Mouse (Mus musculus): Measurements from ENCODE around the gene Fam71e1. TPM values are rescaled to one million over a fixed set of nuclear protein-coding genes. Genes with fewer than 3 reads are reported as not detected.

Gene Fam71e1
- polyA plus RNA-seq, 1 experiment from 2014 or later: 28.1 TPM

GRCm38 (mm10) chr7:44491391-44491790 is 5.0 kb upstream of the Fam71e1 start:
- Histone ChIP-seq H3K27me3 (replicated peaks) (no peaks in the 10 kb centered on the region), H3K4me2 (replicated peaks) (no peak overlapping the region), H3K27ac (no peak overlapping the region), H3K4me1 (peaks cover 17% of the 10 kb centered on the region), H3K9me3 (no peaks in the 10 kb centered on the region), H3K4me3 (no peak overlapping the region), H3K36me3 (peaks cover 46% of the 10 kb centered on the region), H3K9ac (0 out of 2 replicates have a peak overlapping the region, but pooled peaks have one; percentile 10)
- WGBS: 94% methylated on average over 5 of the region's 5 CpGs
- ATAC-seq (ENCODE audit: low FRiP score, low read depth): no peak

- Histone ChIP-seq H3K4me1 (peaks cover 16% of the 10 kb centered on the region), H3K27ac (no peak overlapping the region), H3K36me3 (peaks cover 46% of the 10 kb centered on the region), H3K4me3 (no peak overlapping the region), H3K9ac (no peak overlapping the region), H3K27me3 (replicated peaks) (no peaks in the 10 kb centered on the region), H3K4me2 (replicated peaks) (no peak overlapping the region), H3K9me3 (no peaks in the 10 kb centered on the region)
- WGBS: 95% methylated on average over 21 of the region's 21 CpGs
- no peak for ATAC-seq (ENCODE audit: low FRiP score, low read depth)
These were observed 4.1 kb upstream of the Fam71e1 start for GRCm38 (mm10) chr7:44492166-44492826.

- peak overlapping the region; percentile 85 for H3K4me2 ChIP-seq (replicated peaks)
- 90% methylated on average over 12 of the region's 12 CpGs for WGBS
- H3K4me3 ChIP-seq: no peak overlapping the region
- no peak overlapping the region for H3K27ac ChIP-seq
- no peaks in the 10 kb centered on the region for H3K9me3 ChIP-seq
- no peak overlapping the region for H3K9ac ChIP-seq
- no peaks in the 10 kb centered on the region for H3K27me3 ChIP-seq (replicated peaks)
- no peak for ATAC-seq (ENCODE audit: low FRiP score, low read depth)
- H3K4me1 ChIP-seq: peaks cover 18% of the 10 kb centered on the region
- H3K36me3 ChIP-seq: peaks cover 38% of the 10 kb centered on the region
These were observed 1.7 kb upstream of the Fam71e1 start for GRCm38 (mm10) chr7:44494681-44495080.

GRCm38 (mm10) chr7:44495086-44495485 is 1.3 kb upstream of the Fam71e1 start:
- Histone ChIP-seq H3K27ac (no peak overlapping the region), H3K36me3 (peaks cover 34% of the 10 kb centered on the region), H3K4me1 (peaks cover 18% of the 10 kb centered on the region), H3K4me2 (replicated peaks) (peak overlapping the region; percentile 85), H3K9ac (peak overlapping the region; percentile 84), H3K4me3 (no peak overlapping the region), H3K27me3 (replicated peaks) (0 out of 2 replicates have a peak, but pooled peaks cover 2% of the 10 kb centered on the region), H3K9me3 (no peaks in the 10 kb centered on the region)
- WGBS: 87% methylated on average over 7 of the region's 7 CpGs
- no peak for ATAC-seq (ENCODE audit: low FRiP score, low read depth)

GRCm38 (mm10) chr7:44496771-44497109 is 359 bp downstream of the Fam71e1 start:
- no peaks in the 10 kb centered on the region for H3K9me3 ChIP-seq
- peak overlapping the region; percentile 74 for H3K27ac ChIP-seq
- H3K4me3 ChIP-seq: peak overlapping the region; percentile 76
- H3K9ac ChIP-seq: peak overlapping the region; percentile 83
- peaks cover 17% of the 10 kb centered on the region for H3K36me3 ChIP-seq
- H3K4me2 ChIP-seq (replicated peaks): peak overlapping the region; percentile 85
- no peak for ATAC-seq (ENCODE audit: low FRiP score, low read depth)
- H3K27me3 ChIP-seq (replicated peaks): 0 out of 2 replicates have a peak, but pooled peaks cover 5% of the 10 kb centered on the region
- peaks cover 18% of the 10 kb centered on the region for H3K4me1 ChIP-seq
- WGBS: under 1% methylated on average over 26 of the region's 26 CpGs

GRCm38 (mm10) chr7:44497361-44498055 is 1.1 kb downstream of the Fam71e1 start:
- ATAC-seq (ENCODE audit: low FRiP score, low read depth): no peak
- 0 out of 2 replicates have a peak, but pooled peaks cover 5% of the 10 kb centered on the region for H3K27me3 ChIP-seq (replicated peaks)
- H3K4me2 ChIP-seq (replicated peaks): peak overlapping the region; percentile 85
- H3K4me1 ChIP-seq: peaks cover 18% of the 10 kb centered on the region
- H3K9ac ChIP-seq: 0 out of 2 replicates have a peak overlapping the region, but pooled peaks have one; percentile 83
- 89% methylated on average over 10 of the region's 10 CpGs for WGBS
- peak overlapping the region; percentile 76 for H3K4me3 ChIP-seq
- peaks cover 10% of the 10 kb centered on the region for H3K36me3 ChIP-seq
- H3K9me3 ChIP-seq: no peaks in the 10 kb centered on the region
- no peak overlapping the region for H3K27ac ChIP-seq

- Histone ChIP-seq H3K9ac (no peak overlapping the region), H3K27ac (no peak overlapping the region), H3K27me3 (replicated peaks) (0 out of 2 replicates have a peak, but pooled peaks cover 5% of the 10 kb centered on the region), H3K4me3 (no peak overlapping the region), H3K36me3 (no peaks in the 10 kb centered on the region), H3K4me1 (peaks cover 18% of the 10 kb centered on the region), H3K9me3 (no peaks in the 10 kb centered on the region), H3K4me2 (replicated peaks) (no peak overlapping the region)
- no peak for ATAC-seq (ENCODE audit: low FRiP score, low read depth)
- WGBS: 81% methylated on average over 1 of the region's 1 CpGs
These were observed 2.5 kb downstream of the Fam71e1 start for GRCm38 (mm10) chr7:44498922-44499321.

- H3K4me2 ChIP-seq (replicated peaks): no peak overlapping the region
- H3K9me3 ChIP-seq: no peaks in the 10 kb centered on the region
- H3K4me1 ChIP-seq: peaks cover 12% of the 10 kb centered on the region
- H3K27me3 ChIP-seq (replicated peaks): 0 out of 2 replicates have a peak, but pooled peaks cover 5% of the 10 kb centered on the region
- H3K27ac ChIP-seq: no peak overlapping the region
- H3K4me3 ChIP-seq: no peak overlapping the region
- 59% methylated on average over 20 of the region's 20 CpGs for WGBS
- ATAC-seq (ENCODE audit: low FRiP score, low read depth): no peak
- no peaks in the 10 kb centered on the region for H3K36me3 ChIP-seq
- no peak overlapping the region for H3K9ac ChIP-seq
These were observed 3.7 kb downstream of the Fam71e1 start for GRCm38 (mm10) chr7:44500046-44500445.

GRCm38 (mm10) chr7:44501563-44502115 is 5.3 kb downstream of the Fam71e1 start:
- Histone ChIP-seq H3K4me3 (no peak overlapping the region), H3K27me3 (replicated peaks) (0 out of 2 replicates have a peak, but pooled peaks cover 5% of the 10 kb centered on the region)
- no peak for ATAC-seq (ENCODE audit: low FRiP score, low read depth)

GRCm38 (mm10) chr7:44507491-44507890 is 11.1 kb downstream of the Fam71e1 start:
- Histone ChIP-seq H3K4me3 (no peak overlapping the region), H3K4me1 (no peaks in the 10 kb centered on the region), H3K27me3 (replicated peaks) (peaks cover 19% of the 10 kb centered on the region; the same call in 1 of the 2 replicates), H3K4me2 (replicated peaks) (no peak overlapping the region), H3K9ac (no peak overlapping the region), H3K9me3 (0 out of 2 replicates have a peak, but pooled peaks cover 1% of the 10 kb centered on the region), H3K27ac (no peak overlapping the region), H3K36me3 (no peaks in the 10 kb centered on the region)
- ATAC-seq (ENCODE audit: low FRiP score, low read depth): no peak

More at GRCm38 (mm10) chr7:44501563-44502115, 5.3 kb downstream of the Fam71e1 start:
- Histone ChIP-seq H3K27ac (no peak overlapping the region), H3K9ac (no peak overlapping the region), H3K4me1 (peaks cover 4% of the 10 kb centered on the region; the same call in 1 of the 2 replicates), H3K4me2 (replicated peaks) (no peak overlapping the region), H3K9me3 (no peaks in the 10 kb centered on the region), H3K36me3 (no peaks in the 10 kb centered on the region)
- WGBS: 38% methylated on average over 5 of the region's 5 CpGs

- H3K4me2 ChIP-seq (replicated peaks): no peak overlapping the region
- H3K36me3 ChIP-seq: no peaks in the 10 kb centered on the region
- WGBS: 71% methylated on average over 9 of the region's 9 CpGs
These were observed 23.0 kb downstream of the Fam71e1 start for GRCm38 (mm10) chr7:44519240-44519913.

GRCm38 (mm10) chr7:44520990-44521389 is 24.6 kb downstream of the Fam71e1 start:
- ATAC-seq (ENCODE audit: low FRiP score, low read depth): no peak
- Histone ChIP-seq H3K9ac (no peak overlapping the region), H3K36me3 (no peaks in the 10 kb centered on the region), H3K27ac (no peak overlapping the region), H3K4me2 (replicated peaks) (no peak overlapping the region), H3K4me1 (peaks cover 8% of the 10 kb centered on the region; the same call in 1 of the 2 replicates), H3K4me3 (no peak overlapping the region), H3K27me3 (replicated peaks) (peaks cover 49% of the 10 kb centered on the region), H3K9me3 (no peaks in the 10 kb centered on the region)
- 72% methylated on average over 3 of the region's 3 CpGs for whole genome bisulfite sequencing

More at GRCm38 (mm10) chr7:44519240-44519913, 23.0 kb downstream of the Fam71e1 start:
- Histone ChIP-seq H3K9ac (no peak overlapping the region), H3K4me1 (0 out of 2 replicates have a peak, but pooled peaks cover 5% of the 10 kb centered on the region), H3K27me3 (replicated peaks) (peaks cover 35% of the 10 kb centered on the region), H3K9me3 (no peaks in the 10 kb centered on the region), H3K4me3 (no peak overlapping the region), H3K27ac (no peak overlapping the region)
- no peak for ATAC-seq (ENCODE audit: low FRiP score, low read depth)
